ENCODE assay signal across 29 mouse cellular contexts in the genomic region with DNA sequence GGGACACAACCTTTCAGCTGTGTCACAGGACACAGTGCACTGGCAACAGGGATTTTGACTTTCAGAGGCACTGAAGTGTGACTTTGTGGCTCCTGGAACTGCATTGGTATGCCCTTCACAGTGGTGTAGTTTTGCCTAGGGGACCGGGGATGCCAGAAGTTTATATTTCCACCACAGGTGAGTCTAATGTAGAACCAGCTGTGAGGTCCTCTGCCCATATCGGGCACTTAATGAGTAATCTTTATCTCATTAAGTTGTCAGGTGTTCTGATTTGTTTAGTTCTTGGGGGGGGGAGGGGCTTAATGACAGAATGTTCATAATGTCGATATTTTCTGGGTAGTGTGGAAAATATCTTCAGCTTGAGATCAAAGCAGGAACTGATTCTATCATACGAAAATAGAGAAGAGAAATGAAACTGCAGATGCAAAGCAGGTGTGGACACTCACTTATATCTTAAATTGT.
DNase-seq lines count a peak whose midpoint lies in the region; ATAC-seq lines count a peak whose summit lies in the region.
"Had no signal": no experiment of that assay in that cellular context is flagged by ENCODE, and none has a peak within 500 bp of the region (broad histone marks: within the 10 kb centered on the region; RNA-seq: fewer than 3 reads in every experiment).

No protein-coding gene starts in this region.

- no peak overlapping the region for H3K9ac ChIP-seq in kidney, embryonic 16.5 days (replicated peaks; ENCODE audit: low read length)
- H3K9ac ChIP-seq: embryonic facial prominence, embryonic 13.5 days; forebrain, embryonic 12.5 days; heart, embryonic 15.5 days; intestine, embryonic 15.5 days; liver, embryonic 15.5 days had no signal

- no peaks in the 10 kb centered on the region for H3K9me3 ChIP-seq in kidney, embryonic 16.5 days (ENCODE audit: low read length)
- H3K9me3 ChIP-seq: embryonic facial prominence, embryonic 13.5 days; forebrain, embryonic 12.5 days; G1E; heart, embryonic 15.5 days; intestine, embryonic 15.5 days; limb, embryonic 10.5 days; liver, embryonic 15.5 days had no signal

- no peak for ATAC-seq in kidney, embryonic 16.5 days (ENCODE audit: low FRiP score, low TSS enrichment)
- ATAC-seq in megakaryocyte, adult 5-6 weeks (ENCODE audit: poor library complexity, severe bottlenecking): peak; percentile 56
- ATAC-seq: hindbrain, embryonic 16.5 days; intestine, embryonic 15.5 days; Patski had no signal

- WGBS in kidney, embryonic 16.5 days: 72% methylated on average over 4 of the region's 4 CpGs

- H3K4me1 ChIP-seq in kidney, embryonic 16.5 days (ENCODE audit: insufficient read depth, low read length): no peaks in the 10 kb centered on the region
- H3K4me1 ChIP-seq: forebrain, embryonic 12.5 days; intestine, embryonic 15.5 days; limb, embryonic 10.5 days; liver, embryonic 15.5 days had no signal

- no peak overlapping the region for H3K4me2 ChIP-seq in kidney, embryonic 16.5 days (replicated peaks; ENCODE audit: low read depth, low read length)
- H3K4me2 ChIP-seq: embryonic facial prominence, embryonic 13.5 days; forebrain, embryonic 12.5 days; heart, embryonic 15.5 days; intestine, embryonic 15.5 days; liver, embryonic 15.5 days; midbrain, embryonic 11.5 days had no signal

- no peaks in the 10 kb centered on the region for H3K27me3 ChIP-seq in kidney, embryonic 16.5 days (ENCODE audit: insufficient read depth, low read length)
- H3K27me3 ChIP-seq: embryonic facial prominence, embryonic 13.5 days; forebrain, embryonic 12.5 days; heart, embryonic 15.5 days; intestine, embryonic 15.5 days; liver, embryonic 15.5 days; Patski had no signal

- H3K27ac ChIP-seq in kidney, embryonic 16.5 days (ENCODE audit: low read length): no peak overlapping the region
- H3K27ac ChIP-seq: embryonic facial prominence, embryonic 13.5 days; forebrain, embryonic 12.5 days; heart, embryonic 15.5 days; intestine, embryonic 15.5 days; layer of hippocampus, adult 2 months; limb, embryonic 10.5 days; liver, embryonic 15.5 days; macrophage had no signal

- intact Hi-C loops in heart, postnatal 25 days (cut with DNase I): no loop called here

- peak; percentile 15 for DNase-seq in kidney, adult 18-20 months
- peak; percentile 54 to 63 for DNase-seq in spleen, postnatal 36 days (ENCODE audit: low spot score in 2 of 2)
- no peak for DNase-seq in spleen, postnatal 10 days (ENCODE audit: low spot score in 2 of 2)
- DNase-seq in adrenal gland, adult 8-10 months: no peak
- DNase-seq in urinary bladder, postnatal 4 days (ENCODE audit: low spot score in 2 of 2): no peak
- DNase-seq in heart, postnatal 25 days (ENCODE audit: low spot score): no peak
- DNase-seq: cerebellum, adult 18-20 months; cerebellum, postnatal 25 days; embryo, embryonic 11 days; gastrocnemius, postnatal 36 days; liver; right cerebral cortex, adult 18-20 months; right cerebral cortex, postnatal 4 days; thymus, adult 18-20 months had no signal

- no peak overlapping the region for H3K4me3 ChIP-seq in kidney, embryonic 16.5 days (ENCODE audit: low read length)
- H3K4me3 ChIP-seq: embryonic facial prominence, embryonic 13.5 days; erythroblast, embryonic 14.5 days; forebrain, embryonic 12.5 days; heart, embryonic 15.5 days; intestine, embryonic 15.5 days; layer of hippocampus, adult 2 months; limb, embryonic 10.5 days; liver, embryonic 15.5 days had no signal

- no peaks in the 10 kb centered on the region for H3K36me3 ChIP-seq in kidney, embryonic 16.5 days (ENCODE audit: insufficient read depth, low read length)
- H3K36me3 ChIP-seq: embryonic facial prominence, embryonic 13.5 days; forebrain, embryonic 12.5 days; G1E; heart, embryonic 15.5 days; intestine, embryonic 15.5 days; limb, embryonic 10.5 days; liver, embryonic 15.5 days had no signal

Comparison
In these comparisons a context has a peak if more than half of its experiments do, and no peak if none do; other contexts are left out.
1. DNase-seq: peak in kidney, adult 18-20 months (single experiment) and spleen, postnatal 36 days (2 of 2); none in spleen, postnatal 10 days (0 of 2), adrenal gland, adult 8-10 months (single experiment), urinary bladder, postnatal 4 days (0 of 2) and heart, postnatal 25 days (single experiment).